Mouse (Mus musculus) erythroblast, adult 5-6 weeks (primary cell): ENCODE measurements around the gene Surf1. TPM values are rescaled to one million over a fixed set of nuclear protein-coding genes. Genes with fewer than 3 reads are reported as not detected.

Experiments used
- ATAC-seq: replicated peaks from 2 replicates; pipeline ENCODE4 v1.8.0; 2016; ENCODE audit warnings: moderate number of reproducible peaks, mild to moderate bottlenecking, moderate TSS enrichment, inconsistent platforms; ENCODE audit not compliant: poor library complexity, low FRiP score, severe bottlenecking
- total RNA-seq, 2 experiments: library from RNA; stranded (forward) in 1 of 2; stranded (reverse) in 1 of 2; fragments of 150-400 nt in 1 of 2; fragments of 200-764, 138-1000 nt in 1 of 2; gene quantifications; 2 replicates each; pipeline versions ENCODE4 v1.2.3 to v1.2.4; 2015 to 2017; ENCODE audit warnings: low replicate concordance in 2 of 2

The Surf1 gene
- total RNA-seq, 2 experiments from 2014 or later: 9.6 to 17.5 TPM

DNA sequence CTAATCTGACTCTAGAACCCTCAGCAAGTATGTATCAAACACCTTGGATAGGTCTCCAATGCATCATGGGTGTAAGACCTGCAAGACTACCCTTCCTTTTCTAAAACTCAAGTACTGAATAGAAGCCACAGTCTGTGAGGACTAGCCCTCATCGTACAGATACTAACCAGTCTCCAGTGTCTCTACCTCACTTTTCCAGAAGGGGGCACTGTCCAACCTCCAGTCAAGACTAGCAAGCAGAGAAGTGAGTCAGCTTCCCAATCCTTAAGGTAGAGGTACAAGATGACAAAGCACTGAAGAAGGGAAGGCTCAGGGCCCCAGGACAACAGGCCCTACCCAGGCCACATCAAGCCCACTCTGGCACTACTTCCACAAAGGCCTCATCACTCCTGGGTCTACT, 14.1 kb upstream of the Surf1 start:
- peak; percentile 53 for ATAC-seq

DNA sequence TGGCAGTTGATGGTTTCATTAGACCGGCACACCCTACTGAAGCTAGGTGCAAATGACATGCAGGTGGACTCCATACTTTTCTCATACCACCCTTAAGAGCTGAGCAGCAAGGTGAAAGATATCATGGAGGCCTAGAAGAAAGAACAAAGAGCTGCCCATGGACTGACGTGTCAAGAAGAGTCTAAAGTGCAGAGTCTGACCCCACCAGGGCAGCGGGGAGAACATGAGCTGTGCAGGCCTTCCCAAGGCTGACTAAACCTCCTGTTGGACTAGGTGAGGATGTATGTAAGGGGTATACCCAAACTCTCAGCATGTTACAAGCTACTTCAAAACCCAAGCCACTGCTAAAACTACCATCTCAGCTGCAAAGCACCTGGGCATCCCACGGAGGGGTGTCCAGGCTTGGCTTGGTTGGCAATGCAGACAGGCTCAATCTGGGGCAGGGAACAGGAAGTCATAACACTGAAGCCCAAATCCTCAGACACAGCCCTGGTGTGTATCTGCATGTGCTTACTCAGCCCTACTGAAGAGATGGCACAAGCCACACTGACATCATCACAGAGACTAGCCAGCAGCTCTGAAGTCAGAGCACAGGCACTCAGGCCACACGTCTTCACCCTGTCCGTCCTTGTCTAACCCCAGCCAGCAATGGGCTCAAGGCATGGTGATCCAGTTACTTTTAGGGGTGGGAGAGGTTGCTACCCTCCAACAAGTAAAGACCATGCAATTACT, 11.6 kb upstream of the Surf1 start:
- no peak for ATAC-seq

DNA sequence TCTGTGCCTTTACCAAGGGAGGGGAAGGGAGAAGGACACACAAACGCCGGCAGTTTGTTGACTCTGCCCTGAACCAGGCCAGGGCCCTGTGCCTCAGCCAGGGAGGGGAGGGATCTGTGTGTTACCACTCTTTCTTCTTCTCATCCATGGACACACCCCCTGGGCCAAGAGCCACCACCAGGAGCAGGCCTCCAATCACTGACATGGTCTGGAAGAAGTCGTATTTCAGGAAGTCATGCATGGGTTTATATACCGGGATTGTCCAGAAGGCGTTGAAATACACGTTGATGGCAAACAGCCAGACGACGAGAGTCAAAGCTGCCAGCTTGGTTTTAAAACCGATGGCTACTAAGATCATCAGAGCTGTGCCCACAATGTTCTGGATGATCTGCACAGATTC, 5.5 kb upstream of the Surf1 start:
- no peak for ATAC-seq

DNA sequence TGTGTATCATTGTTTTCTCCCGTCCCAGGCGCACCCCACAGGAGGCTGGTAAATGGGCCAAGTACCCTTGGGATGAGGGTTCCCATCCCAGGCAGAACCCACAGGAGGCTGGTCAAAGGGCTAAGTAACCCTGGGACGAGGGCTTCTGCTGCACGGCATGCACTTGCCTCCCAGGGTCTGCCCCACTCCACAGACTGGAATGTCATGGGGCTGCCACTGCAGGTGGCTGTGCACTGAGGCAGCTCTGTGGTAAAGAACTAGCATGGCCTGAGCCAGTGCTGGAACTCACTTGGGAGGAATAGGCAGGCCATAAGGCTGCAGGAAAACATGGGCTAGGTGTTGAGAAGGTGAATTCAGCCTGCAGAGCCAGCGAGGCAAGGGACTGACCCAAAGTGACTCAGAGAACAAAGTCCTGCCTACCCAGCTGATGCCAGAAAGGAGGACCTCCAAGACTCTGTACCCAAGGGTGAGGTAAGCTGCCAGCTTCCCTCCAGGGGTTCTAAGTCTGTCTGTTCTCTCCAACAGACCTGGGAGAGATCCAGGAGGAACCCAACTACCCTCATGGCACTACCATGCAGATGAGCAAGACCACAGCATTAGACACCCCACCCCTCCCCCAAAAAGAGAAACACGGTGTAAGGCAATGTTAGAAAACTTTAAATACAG, 4.0 kb upstream of the Surf1 start:
- ATAC-seq: no peak

DNA sequence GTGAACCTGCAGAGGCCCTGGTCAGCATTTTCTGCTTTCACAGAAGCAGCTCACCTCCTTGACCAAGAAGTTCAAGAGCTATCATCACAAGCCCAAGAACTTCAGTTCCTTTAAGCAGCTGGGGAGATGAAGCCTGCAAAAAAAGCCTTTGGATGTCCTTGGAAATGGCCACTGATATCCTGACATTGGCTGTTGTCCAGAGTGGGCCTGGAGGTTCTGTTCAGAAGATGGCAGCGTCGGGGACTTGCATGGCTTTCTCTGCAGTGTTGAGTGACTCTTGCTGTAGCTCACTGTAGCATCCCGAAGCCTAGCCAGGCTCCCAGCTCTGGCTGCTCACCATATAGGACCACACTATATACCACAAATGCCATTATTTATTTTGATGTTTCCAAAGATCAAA, 3.4 kb upstream of the Surf1 start:
- ATAC-seq: no peak

DNA sequence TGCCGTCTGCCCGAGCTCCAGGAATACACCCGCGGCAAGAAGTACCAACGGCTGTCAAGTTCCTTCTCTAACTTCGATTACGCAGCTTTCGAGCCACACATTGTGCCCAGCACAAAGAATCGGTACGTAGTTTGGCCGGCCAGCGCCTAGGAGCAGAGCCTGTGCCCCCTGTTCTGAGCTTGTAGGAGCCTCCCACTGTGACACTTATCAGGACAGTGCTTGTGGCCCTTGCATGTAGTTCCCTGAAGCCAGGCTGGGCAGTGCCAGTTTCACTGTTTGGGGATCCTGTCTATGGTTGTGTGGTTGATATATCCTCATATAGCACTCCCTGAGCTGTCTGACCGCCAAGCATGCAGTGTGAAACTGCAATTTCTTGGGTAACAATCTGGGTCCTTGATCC, 408 bp upstream of the Surf1 start:
- peak; percentile 40 for ATAC-seq

DNA sequence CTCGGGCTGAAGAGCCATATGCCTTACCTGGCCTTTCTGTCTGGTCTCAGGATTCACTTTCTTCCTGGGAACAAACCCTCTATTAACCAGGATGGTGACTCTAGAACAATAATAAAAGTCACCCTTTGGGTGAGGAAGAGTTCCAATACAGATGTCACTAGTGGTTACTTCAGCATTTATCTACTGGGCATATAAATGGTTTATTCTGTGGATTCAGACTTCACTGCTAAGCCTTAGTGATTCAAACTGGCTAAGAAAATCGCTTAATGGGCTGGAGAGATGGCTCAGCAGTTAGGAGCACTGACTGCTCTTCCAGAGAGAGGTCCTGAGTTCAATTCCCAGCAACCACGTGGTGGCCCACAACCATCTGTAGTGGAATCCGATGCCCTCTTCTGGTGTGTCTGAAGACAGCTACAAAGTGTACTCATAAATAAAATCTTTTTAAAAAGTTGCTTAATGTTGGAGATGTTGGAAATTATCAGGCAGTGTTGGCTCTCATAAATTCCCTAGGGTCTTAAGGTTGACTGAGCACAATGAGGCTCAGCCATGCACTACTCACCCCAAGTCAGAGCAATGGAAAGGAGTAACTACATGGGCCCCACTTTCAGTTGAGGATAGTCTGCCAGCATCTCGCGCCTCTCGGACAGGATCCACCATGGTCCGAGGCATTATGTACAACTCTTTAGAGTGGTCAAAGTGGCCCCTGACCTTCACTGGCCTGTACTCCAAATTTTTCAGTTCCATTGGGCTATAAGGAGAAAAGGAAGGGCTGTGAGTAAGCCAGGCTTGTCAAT, 2.0 kb downstream of the Surf1 start:
- ATAC-seq: no peak

DNA sequence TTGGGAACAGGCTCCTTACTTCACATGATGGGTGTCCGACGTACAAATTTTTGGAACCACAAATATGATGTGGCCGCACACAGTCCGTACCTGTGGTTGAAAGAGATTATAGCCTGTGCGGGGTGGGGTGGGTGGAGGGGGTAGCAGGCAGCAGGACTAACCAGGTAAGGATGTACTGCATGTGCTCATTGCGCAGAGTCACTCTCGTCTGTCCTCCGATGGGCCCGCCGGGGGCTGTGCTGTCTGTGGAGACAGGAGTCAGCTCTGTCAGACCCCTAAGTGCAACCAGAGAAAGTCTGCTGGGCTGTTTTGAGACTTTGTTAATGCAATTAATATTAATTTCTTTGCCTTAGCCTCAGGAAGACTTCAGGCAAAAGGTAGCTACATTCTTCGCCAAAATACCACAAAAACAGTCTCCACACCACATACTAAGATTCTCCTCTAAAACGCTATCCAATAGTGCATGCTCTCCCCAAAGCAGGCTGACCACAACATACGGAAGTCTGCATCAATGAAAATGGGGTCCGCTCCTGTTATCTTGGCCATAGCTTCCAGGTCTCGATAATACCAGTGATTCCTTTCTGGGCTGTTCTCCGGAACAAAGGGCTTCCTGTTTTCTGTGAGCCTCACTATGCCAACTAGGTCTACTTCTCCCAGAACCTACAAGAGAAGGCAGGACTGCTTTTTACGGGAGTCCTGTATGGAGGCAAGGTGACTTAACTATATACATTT, 2.7 kb downstream of the Surf1 start:
- ATAC-seq: no peak

DNA sequence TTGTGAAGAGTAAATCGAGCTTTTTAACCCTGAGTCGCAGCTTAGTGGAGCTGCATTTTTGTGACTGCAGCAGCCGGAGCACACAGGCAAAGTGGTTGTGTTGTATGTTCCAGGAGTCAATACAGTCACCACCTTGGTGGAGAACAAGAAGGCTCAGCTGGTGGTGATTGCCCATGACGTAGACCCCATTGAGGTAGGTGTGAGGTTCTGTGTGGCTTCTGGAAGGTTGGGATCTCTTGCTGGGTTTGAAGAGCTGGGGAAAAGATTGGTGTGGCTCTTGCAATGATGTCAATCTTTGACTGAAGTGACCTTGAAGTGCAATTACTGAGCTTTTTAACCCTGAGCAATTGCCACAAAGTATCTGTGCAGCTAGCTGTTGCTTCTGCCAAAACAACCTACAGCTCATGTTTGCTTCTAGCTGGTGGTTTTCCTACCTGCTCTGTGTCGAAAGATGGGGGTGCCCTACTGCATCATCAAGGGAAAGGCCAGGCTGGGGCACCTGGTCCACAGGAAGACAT, 4.0 kb downstream of the Surf1 start:
- ATAC-seq: no peak

DNA sequence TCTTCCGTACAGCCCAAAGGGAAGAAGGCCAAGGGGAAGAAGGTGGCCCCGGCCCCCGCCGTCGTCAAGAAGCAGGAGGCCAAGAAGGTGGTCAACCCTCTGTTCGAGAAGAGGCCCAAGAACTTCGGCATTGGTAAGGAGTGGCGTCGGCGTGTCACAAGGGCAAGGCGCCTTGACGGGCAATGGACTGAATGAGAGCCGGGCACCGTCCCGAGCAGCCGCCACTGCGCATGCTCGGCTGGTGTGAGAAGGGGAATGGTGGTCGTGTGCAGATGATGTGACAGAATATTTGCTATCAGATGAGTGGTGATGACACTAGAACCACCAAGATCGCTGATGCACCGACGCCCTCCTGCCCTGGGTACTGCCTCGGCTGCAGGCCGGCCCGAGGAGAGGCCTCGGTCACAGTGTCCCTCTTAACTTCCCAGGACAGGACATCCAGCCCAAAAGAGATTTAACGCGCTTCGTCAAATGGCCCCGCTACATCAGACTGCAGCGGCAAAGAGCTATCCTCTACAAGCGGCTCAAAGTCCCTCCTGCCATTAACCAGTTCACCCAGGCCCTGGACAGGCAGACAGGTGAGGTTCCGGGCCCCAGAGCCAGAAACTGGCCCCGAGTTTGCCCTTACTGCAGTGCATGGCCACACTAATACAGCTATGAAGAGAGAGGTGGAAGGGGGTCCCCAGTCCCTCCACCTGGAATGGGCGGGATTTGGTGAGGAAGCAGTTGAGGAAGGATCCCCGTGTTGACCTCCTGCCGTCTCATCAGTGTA, 5.2 kb downstream of the Surf1 start:
- ATAC-seq: peak; percentile 47

DNA sequence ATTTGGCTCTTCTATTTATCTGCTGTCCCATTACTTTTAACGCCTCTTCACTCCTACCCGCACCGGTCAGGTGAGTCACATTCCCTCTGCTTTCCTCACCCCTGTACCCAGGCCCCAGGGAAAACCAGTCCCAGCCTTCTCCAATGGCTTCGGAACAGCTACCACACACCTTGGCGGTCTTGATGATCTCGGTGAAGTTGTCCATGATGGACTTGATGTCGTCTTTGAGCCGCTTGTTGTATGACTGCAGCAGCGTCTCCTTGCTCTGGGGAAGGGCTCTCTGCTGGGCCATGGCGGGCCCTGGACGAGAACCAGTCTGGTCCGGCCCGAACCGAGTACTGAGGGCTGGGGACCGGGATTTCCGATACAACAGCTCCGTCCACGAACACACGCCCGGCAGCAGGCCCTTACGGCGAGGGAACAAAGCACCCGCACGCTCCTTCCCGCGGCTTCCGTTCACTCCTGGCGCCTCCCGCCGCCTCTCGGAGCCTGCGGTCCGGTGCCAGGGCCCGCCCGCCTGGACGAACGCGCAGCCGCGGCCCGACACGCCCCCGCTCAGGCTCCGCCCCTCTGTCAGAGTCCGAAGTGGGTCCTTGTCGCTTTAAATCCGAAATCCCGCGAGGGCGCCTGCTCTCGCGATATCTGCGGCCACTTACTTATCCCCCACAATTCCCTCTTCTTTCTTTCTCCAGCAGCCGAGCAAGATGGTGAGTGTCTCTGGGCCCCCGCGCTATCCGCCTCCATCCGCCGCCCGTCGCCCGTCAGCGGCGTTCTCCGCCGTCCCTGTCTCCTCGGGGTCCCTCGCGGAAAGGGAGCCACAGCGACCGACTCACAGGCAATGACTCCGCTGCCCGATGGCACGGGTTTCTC, 6.0 kb downstream of the Surf1 start, which contains the start of the genes Med22 and Rpl7a:
Gene Med22 (minus strand): TSS at position 554 of the 870 bp plus-strand sequence.
Gene Rpl7a (plus strand): TSS at position 641 of the 870 bp plus-strand sequence.
- ATAC-seq: peak; percentile 86

DNA sequence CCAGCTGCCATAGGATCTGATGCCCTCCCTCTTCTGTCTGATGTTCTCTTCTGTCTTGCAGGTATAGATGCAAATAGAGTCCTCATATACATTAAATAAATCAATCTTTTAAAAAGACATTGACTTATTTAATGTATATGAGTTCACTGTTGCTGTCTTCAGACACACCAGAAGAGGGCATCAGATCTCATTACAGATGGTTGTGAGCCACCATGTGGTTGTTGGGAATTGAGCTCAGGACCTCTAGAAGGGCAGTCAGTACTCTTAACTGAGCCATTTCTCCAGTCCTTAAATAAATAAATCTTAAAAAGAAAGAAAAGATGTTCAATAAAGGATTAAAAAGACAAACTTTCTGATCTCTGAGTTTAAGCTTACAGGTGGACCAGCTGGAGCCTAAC, 6.9 kb downstream of the Surf1 start:
- ATAC-seq: no peak

DNA sequence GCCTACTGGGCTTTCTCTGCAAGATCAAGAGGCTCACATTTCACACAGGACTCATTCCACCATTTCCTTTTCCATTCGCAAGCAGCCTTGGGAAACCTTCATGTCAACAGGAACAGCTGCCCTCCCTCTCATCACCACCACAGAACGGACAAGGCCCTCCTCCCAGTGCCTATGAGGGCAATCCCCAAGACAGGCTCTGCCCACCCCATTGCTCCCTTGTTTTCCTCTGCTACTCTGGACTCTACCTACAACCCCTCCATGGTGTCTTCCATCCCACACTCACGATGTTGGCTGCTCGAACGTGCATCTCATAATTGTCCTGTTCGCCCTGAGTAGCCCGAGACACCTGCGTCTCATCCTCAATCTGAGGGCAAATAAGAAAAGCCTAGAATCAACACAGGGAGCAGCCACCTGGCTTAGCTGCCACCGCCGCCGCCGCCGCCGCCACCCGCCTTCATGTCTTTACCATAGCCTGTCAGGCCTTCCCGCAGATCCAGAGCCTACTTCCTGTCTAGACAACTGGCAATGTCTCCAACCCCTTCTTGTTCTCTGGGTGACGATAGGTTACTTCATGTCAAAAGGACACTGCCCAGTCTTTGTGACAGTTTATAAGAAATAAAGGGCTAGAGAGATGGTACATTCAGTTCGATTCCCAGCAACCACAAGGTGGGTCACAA, 7.5 kb downstream of the Surf1 start:
- no peak for ATAC-seq

DNA sequence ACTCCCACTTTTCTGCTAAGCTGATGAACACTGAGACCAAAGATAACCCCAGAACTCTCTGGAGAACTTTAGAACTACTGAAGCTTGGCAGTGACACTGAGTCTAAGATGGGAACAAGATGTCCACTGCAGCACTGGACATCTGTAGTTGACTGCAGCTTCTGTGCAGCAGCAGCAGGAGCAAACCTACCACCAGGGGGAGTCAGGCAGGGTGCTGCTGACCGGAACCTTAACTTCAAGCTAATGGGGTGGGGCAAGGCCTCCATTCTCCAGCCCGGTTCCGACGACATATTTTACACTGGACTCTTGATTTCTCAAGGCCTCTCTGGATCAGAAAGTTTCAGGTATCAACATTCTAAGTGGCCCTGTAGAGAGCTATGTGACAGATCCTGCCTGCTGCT, 9.2 kb downstream of the Surf1 start:
- no peak for ATAC-seq

DNA sequence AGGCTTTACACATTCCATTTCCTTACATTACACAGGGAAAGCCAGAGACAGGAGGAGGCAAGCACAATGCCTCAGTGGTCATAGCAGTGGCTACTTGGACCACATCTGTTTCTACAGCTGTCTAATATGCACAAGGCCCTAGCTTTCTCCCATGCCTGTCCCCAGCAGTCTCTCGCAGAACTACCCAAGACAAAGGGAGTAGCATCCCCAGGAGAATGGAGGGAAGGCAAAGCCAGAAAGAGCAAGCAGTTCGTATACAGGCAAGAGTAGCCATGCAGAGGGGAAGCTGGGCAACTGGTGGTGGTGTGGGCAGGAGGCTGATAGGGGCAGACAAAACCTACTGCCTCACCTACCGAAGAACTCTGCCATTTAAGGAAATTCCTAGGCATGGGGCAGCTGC, 9.9 kb downstream of the Surf1 start:
- ATAC-seq: no peak

DNA sequence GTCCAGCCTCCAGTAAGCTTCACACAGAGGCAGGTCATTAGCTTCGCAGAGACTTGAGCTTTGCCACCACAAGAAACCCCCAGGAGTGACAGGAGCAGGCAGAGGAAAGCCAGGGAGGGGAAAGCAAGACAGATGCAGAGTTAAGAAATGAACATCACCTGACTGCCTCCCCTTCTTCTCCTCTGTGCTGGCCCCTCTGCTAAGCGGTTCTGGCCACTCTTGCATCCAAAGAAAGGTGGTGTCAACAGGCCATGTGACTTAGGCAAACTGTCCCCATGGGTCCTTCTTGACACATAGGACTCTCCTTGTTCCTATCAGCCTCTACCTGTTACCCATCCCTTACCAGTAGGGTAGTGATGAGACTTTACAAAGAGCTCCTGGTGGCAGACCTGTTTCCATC, 10.4 kb downstream of the Surf1 start:
- no peak for ATAC-seq

DNA sequence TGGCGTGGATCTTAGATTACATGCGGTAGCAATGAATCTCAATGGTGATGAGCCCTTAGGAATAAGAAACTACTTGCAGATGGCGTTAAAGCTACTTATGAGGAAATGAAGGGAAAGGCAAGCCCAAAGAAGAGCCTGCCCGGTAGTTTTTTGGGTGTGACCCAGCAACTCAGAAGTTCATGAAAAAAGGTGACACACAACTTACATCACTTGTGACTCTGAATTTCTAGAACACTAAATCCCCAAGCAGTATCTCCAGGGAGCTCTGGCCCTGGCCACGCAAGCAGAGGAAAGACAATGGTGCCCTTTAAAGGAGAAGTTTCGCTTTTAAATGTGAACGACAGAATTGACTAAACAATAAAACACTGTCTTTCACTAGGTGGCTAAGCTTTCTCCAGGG, 13.0 kb downstream of the Surf1 start:
- no peak for ATAC-seq
